Mouse (Mus musculus): ENCODE data around the gene Aggf1. TPM values are rescaled to one million over a fixed set of nuclear protein-coding genes. Genes with fewer than 3 reads are reported as not detected.

The Aggf1 gene
- polyA plus RNA-seq, 1 experiment from 2014 or later, result 41.7 TPM

DNA sequence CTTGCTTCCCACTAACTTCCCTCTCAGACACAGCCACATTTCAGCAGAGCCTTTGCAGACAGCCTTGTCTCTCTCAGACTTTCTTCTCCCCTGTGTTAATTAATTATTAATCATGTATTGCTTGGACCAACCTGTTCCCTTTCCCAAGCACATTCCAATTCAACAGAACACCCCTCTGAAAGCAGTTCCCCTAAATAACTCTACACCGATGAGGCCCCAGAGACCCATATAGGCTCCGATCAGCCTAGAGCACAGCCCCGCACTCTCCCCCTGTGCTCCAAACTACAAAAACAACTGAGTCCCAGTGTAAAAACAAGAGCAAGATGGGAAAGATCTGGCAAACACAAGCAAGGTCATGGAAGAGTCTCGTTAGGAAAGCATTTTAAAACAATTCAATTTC lies 68.6 kb downstream of the Aggf1 start:
- no peaks in the 10 kb centered on the region for H3K27me3 ChIP-seq
- no peak overlapping the region for H3K27ac ChIP-seq
- H3K36me3 ChIP-seq (ENCODE audit: poor library complexity, severe bottlenecking), result no peaks in the 10 kb centered on the region
- WGBS, result 74% methylated on average over 4 of the region's 4 CpGs
- ATAC-seq, result no peak
- H3K9ac ChIP-seq, result no peak overlapping the region
- H3K4me3 ChIP-seq, result no peak overlapping the region
- no peaks in the 10 kb centered on the region for H3K9me3 ChIP-seq (replicated peaks)
- no peak overlapping the region for H3K4me2 ChIP-seq
- no peaks in the 10 kb centered on the region for H3K4me1 ChIP-seq

Other genes starting within 250 kb of the Aggf1 start
- 2.3 and 3.8 TPM in 2 replicates for gene Pde8b, start 125.0 kb downstream of the Aggf1 start, polyA plus RNA-seq (2015; fragmentation: Nextera tagmentation; extraction: Ambion mirVana)
- gene Zbed3, start 51.7 kb downstream of the Aggf1 start, polyA plus RNA-seq (2015; fragmentation: Nextera tagmentation; extraction: Ambion mirVana), result 49.7 and 53.6 TPM in 2 replicates
- gene Crhbp, start 69.6 kb upstream of the Aggf1 start, polyA plus RNA-seq (2015; fragmentation: Nextera tagmentation; extraction: Ambion mirVana), result 0.37 TPM in 2 replicates
- not detected in 2 replicates for gene S100z, start 103.4 kb upstream of the Aggf1 start, polyA plus RNA-seq (2015; fragmentation: Nextera tagmentation; extraction: Ambion mirVana)
- gene F2rl1, start 149.9 kb upstream of the Aggf1 start, polyA plus RNA-seq (2015; fragmentation: Nextera tagmentation; extraction: Ambion mirVana), result 0.08 TPM in 1 of 2 replicates, not detected in the other
- gene F2r, start 243.1 kb upstream of the Aggf1 start, polyA plus RNA-seq (2015; fragmentation: Nextera tagmentation; extraction: Ambion mirVana), result 92.3 and 95.1 TPM in 2 replicates